Mouse (Mus musculus) kidney, embryonic 16.5 days (tissue): ENCODE measurements at regions not wholly inside any gene's neighbourhood (a gene's known extent, or its start where the extent isn't known, plus 50 kb on each side); places are given as distances from the start of the nearest gene placed in this dataset.
A peak's percentile ranks its signal among the peaks of the same experiment; 100 is the strongest.
"Not testable (repeated sequence)": the region's sequence is repeated elsewhere in the genome, so short reads cannot be mapped to it uniquely, and the experiment has no call there.

Experiments
- ATAC-seq: fragments of 200-750 bp; cut with Nextera tagmentation; 2 replicates; pipeline ENCODE4 v1.8.0; 2017; ENCODE audit warnings: moderate TSS enrichment; ENCODE audit not compliant: low FRiP score, low TSS enrichment
- H3K27ac ChIP-seq: fragments of 300-500 bp; sonication (generic); 2 replicates; pipeline ENCODE4 v1.5.1; 2014; ENCODE audit warnings: low read length
- H3K27me3 ChIP-seq: fragments of 300-500 bp; sonication (generic); 2 replicates; pipeline ENCODE4 v1.6.1; 2014; ENCODE audit warnings: low read length, control low read depth, mixed read lengths; ENCODE audit not compliant: insufficient read depth
- H3K36me3 ChIP-seq: fragments of 300-500 bp; sonication (generic); 2 replicates; pipeline ENCODE4 v1.6.1; 2014; ENCODE audit warnings: low read length, control low read depth, mixed read lengths; ENCODE audit not compliant: insufficient read depth
- H3K4me1 ChIP-seq: fragments of 300-500 bp; sonication (generic); 2 replicates; pipeline ENCODE4 v1.6.1; 2014; ENCODE audit warnings: low read length, control low read depth, mixed read lengths; ENCODE audit not compliant: insufficient read depth
- H3K4me2 ChIP-seq: fragments of 300-500 bp; sonication (generic); replicated peaks from 2 replicates; pipeline ENCODE4 v1.6.1; 2014; ENCODE audit warnings: low read depth, low read length
- H3K4me3 ChIP-seq: fragments of 300-500 bp; sonication (generic); 2 replicates; pipeline ENCODE4 v1.5.1; 2014; ENCODE audit warnings: mild to moderate bottlenecking, low read length
- H3K9ac ChIP-seq: fragments of 300-500 bp; sonication (generic); replicated peaks from 2 replicates; pipeline ENCODE4 v1.6.1; 2014; ENCODE audit warnings: low read length
- H3K9me3 ChIP-seq: fragments of 300-500 bp; sonication (generic); 2 replicates; pipeline ENCODE4 v1.6.1; 2016; ENCODE audit warnings: low read length, control low read depth
- whole genome bisulfite sequencing: fragments of 180-500 bp; shearing (Covaris S2); extraction: QIAGEN DNeasy Blood & Tissue Kit; methylation state at CpG from one replicate; pipeline ENCODE4 v1.1.7; 2014; 5-methylcytosine and 5-hydroxymethylcytosine counted together

DNA sequence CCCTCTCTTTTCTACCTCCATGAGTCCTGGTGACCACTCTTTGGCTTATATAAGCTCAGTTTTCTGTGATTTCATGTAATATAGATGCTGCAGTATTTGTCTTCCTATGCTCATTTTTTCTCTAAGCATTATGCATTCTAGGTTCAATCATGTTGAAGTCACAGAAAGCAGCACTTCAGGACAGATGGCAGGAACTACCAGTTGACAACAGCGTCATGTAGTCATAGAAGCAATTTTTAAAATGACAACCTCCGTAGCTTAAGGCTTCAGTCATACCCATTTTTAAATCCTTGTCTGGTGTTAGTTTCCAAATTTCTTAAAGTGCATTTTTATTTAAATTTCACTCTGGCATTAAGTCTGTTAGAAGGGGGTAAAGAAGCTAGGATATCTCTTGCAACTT lies 740.2 kb downstream of the Kcna4 start:
- H3K9me3 ChIP-seq, result no peaks in the 10 kb centered on the region
- H3K27ac ChIP-seq, result no peak overlapping the region
- no peaks in the 10 kb centered on the region for H3K4me1 ChIP-seq
- 94% methylated on average over 2 of the region's 2 CpGs for WGBS
- ATAC-seq, result no peak
- no peak overlapping the region for H3K9ac ChIP-seq
- no peaks in the 10 kb centered on the region for H3K36me3 ChIP-seq
- no peaks in the 10 kb centered on the region for H3K27me3 ChIP-seq
- H3K4me2 ChIP-seq, result no peak overlapping the region
- no peak overlapping the region for H3K4me3 ChIP-seq

GRCm38 (mm10) chr2:108032301-108033013 lies 742.0 kb downstream of the Kcna4 start:
- Histone ChIP-seq H3K27ac (no peak overlapping the region), H3K9me3 (no peaks in the 10 kb centered on the region), H3K4me2 (no peak overlapping the region), H3K36me3 (no peaks in the 10 kb centered on the region), H3K27me3 (no peaks in the 10 kb centered on the region), H3K9ac (no peak overlapping the region), H3K4me3 (no peak overlapping the region), H3K4me1 (no peaks in the 10 kb centered on the region)
- peak; percentile 87; the same call in 1 of the 2 replicates for ATAC-seq
- 59% methylated on average over 3 of the region's 3 CpGs for WGBS

DNA sequence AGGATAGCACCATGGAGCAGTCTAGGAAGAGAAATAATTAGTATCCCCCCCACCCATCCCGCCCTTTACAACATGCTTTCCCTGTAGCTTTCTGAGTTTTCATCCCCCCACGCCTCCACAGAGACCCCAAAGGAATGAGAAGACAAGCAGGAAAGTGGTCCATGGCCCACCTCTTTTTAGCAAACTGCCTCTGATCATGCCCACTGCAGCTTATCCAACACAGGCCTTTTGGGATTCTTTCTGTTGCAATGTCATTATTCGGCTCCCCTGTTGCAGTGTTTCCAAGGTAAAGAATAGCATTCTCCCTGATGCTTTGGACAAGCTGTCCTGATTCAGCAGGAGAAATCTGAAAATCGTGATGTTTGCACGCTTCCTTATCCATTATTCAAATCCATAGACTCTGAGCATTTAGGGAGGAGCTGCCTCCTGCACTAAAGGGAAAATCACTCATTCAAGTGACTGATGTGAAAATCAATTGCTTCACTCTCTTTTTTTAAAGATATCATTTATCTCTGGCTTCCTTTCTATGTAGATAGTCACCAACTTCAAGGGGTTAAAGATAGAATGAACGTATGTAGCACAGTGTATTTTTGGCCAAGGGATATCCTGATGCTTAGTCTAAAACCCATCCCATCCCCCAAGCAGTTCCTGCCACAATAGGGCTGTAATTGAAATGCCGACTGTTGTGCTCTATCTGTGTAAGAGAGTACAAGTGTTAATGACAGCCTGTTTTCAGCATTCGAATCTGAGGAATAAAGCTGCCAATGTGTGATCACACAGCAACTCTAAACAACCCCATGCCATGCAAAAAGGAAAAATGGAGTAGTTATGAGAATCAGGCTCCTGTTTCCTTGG lies 743.1 kb downstream of the Kcna4 start:
- Histone ChIP-seq H3K27ac (no peak overlapping the region), H3K4me3 (no peak overlapping the region), H3K4me2 (no peak overlapping the region), H3K36me3 (no peaks in the 10 kb centered on the region), H3K9ac (no peak overlapping the region), H3K4me1 (no peaks in the 10 kb centered on the region), H3K27me3 (no peaks in the 10 kb centered on the region), H3K9me3 (no peaks in the 10 kb centered on the region)
- 77% methylated on average over 8 of the region's 8 CpGs for WGBS
- ATAC-seq, result no peak

GRCm38 (mm10) chr2:108034882-108035281 lies 744.4 kb downstream of the Kcna4 start:
- no peak for ATAC-seq
- 61% methylated on average over 4 of the region's 4 CpGs for WGBS
- no peaks in the 10 kb centered on the region for H3K36me3 ChIP-seq

DNA sequence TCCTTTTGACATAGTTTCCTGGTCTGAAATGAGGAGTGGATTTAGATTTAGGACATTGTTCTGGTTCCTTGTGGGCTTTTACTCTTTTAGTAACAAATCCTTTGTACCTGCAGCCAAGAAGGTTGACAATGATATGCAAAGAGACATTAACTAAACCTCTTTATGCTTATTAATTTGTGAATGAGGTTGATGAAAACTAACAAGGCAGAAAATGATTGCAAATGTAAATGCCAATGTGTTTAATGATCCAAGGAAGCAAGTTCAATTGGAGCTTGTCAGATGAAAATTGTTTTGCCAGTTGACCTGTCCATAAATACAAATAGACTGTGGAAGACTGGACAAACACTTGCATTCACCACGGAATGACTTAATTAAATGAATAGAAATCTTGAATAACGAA lies 751.6 kb downstream of the Kcna4 start:
- H3K4me3 ChIP-seq, result no peak overlapping the region
- no peak overlapping the region for H3K9ac ChIP-seq
- H3K4me2 ChIP-seq, result no peak overlapping the region
- H3K9me3 ChIP-seq, result no peaks in the 10 kb centered on the region
- no peak overlapping the region for H3K27ac ChIP-seq
- ATAC-seq, result no peak
- H3K36me3 ChIP-seq, result no peaks in the 10 kb centered on the region
- 83% methylated on average over 2 of the region's 2 CpGs for whole genome bisulfite sequencing
- no peaks in the 10 kb centered on the region for H3K27me3 ChIP-seq
- no peaks in the 10 kb centered on the region for H3K4me1 ChIP-seq

More at GRCm38 (mm10) chr2:108034882-108035281, 744.4 kb downstream of the Kcna4 start:
- Histone ChIP-seq H3K4me2 (no peak overlapping the region), H3K4me3 (no peak overlapping the region), H3K9me3 (no peaks in the 10 kb centered on the region), H3K27ac (no peak overlapping the region), H3K4me1 (no peaks in the 10 kb centered on the region), H3K9ac (no peak overlapping the region), H3K27me3 (no peaks in the 10 kb centered on the region)

- no peak overlapping the region for H3K27ac ChIP-seq
- no peak overlapping the region for H3K9ac ChIP-seq
- WGBS, result 89% methylated on average over 2 of the region's 2 CpGs
- H3K9me3 ChIP-seq, result no peaks in the 10 kb centered on the region
- no peaks in the 10 kb centered on the region for H3K36me3 ChIP-seq
- ATAC-seq, result no peak
- no peaks in the 10 kb centered on the region for H3K27me3 ChIP-seq
- H3K4me2 ChIP-seq, result no peak overlapping the region
- H3K4me1 ChIP-seq, result no peaks in the 10 kb centered on the region
- H3K4me3 ChIP-seq, result no peak overlapping the region
Measured at GRCm38 (mm10) chr2:108044885-108045284, 754.4 kb downstream of the Kcna4 start.

- no peak overlapping the region for H3K9ac ChIP-seq
- no peaks in the 10 kb centered on the region for H3K27me3 ChIP-seq
- WGBS, result 91% methylated on average over 2 of the region's 2 CpGs
- H3K4me3 ChIP-seq, result no peak overlapping the region
- H3K4me1 ChIP-seq, result no peaks in the 10 kb centered on the region
- no peak overlapping the region for H3K27ac ChIP-seq
- ATAC-seq, result no peak
- H3K36me3 ChIP-seq, result no peaks in the 10 kb centered on the region
- H3K9me3 ChIP-seq, result no peaks in the 10 kb centered on the region
- no peak overlapping the region for H3K4me2 ChIP-seq
Measured at GRCm38 (mm10) chr2:108045997-108046396, 755.6 kb downstream of the Kcna4 start.

- H3K27me3 ChIP-seq, H3K9me3 ChIP-seq, H3K4me3 ChIP-seq, H3K4me2 ChIP-seq, ATAC-seq, H3K27ac ChIP-seq, H3K4me1 ChIP-seq, H3K9ac ChIP-seq, H3K36me3 ChIP-seq: not testable (repeated sequence)
- 89% methylated on average over 2 of the region's 2 CpGs for WGBS
Measured at GRCm38 (mm10) chr2:108062751-108063150, 772.3 kb downstream of the Kcna4 start.

GRCm38 (mm10) chr2:108083911-108084310 lies 793.5 kb downstream of the Kcna4 start:
- Histone ChIP-seq H3K9ac (no peak overlapping the region), H3K9me3 (no peaks in the 10 kb centered on the region), H3K27me3 (no peaks in the 10 kb centered on the region), H3K4me1 (no peaks in the 10 kb centered on the region), H3K36me3 (no peaks in the 10 kb centered on the region), H3K4me3 (no peak overlapping the region), H3K4me2 (no peak overlapping the region), H3K27ac (no peak overlapping the region)
- ATAC-seq, result no peak
- WGBS, result 76% methylated on average over 3 of the region's 3 CpGs

DNA sequence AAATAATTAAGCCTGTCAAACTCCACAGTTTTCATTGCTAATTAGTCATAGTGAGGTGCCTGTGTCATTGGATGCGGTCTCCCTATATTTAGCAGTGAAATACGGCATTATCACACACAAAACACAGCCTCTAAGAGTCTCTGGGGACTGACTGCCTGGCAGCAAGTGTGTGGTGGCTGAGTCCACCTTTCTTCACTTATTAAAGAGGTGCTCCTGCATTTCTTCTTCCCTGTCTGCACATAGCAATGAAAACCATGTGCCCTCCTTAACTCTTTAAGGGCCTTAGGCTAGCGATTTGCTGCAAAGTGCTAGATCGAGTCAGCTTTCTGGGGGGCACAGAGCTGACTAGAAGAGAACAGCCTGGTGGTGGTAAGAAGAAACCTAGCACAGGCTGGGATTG lies 799.8 kb downstream of the Kcna4 start:
- WGBS, result 81% methylated on average over 4 of the region's 4 CpGs
- H3K4me2 ChIP-seq, result no peak overlapping the region
- no peaks in the 10 kb centered on the region for H3K27me3 ChIP-seq
- H3K36me3 ChIP-seq, result no peaks in the 10 kb centered on the region
- H3K27ac ChIP-seq, result no peak overlapping the region
- H3K9me3 ChIP-seq, result no peaks in the 10 kb centered on the region
- H3K9ac ChIP-seq, result no peak overlapping the region
- no peaks in the 10 kb centered on the region for H3K4me1 ChIP-seq
- no peak overlapping the region for H3K4me3 ChIP-seq
- no peak for ATAC-seq
